Mouse (Mus musculus) mouse trophoblast stem cell (cell line): ENCODE results near the gene Eif4g3.

ENCODE experiments used
- in situ Hi-C, 2 experiments: fragments of 300-500 bp; cut with MseI, MboI; formaldehyde crosslinking; loops; 2 replicates in 1 of 2; 3 replicates in 1 of 2; pipeline ENCODE4 v1.15.1; 2025

Gene Eif4g3

DNA sequence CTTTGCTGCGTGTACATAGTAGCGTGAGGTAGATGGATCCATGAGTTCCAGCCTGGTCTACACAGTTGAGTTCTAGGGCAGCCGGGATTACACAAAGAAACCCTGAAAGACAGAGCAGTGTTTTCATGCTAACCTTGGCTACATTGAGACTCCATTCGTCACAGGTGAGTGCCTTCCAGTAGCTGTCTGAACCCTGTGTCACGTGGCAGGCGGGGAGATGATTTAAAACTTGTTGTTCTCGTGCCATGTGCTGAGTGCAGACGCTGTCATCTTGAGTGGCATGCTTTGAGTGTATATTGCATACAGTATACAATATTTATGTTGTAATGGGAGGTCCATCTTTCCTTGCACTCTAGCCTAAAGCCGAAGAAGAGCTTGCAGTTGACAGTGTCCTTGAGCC lies 158.4 kb downstream of the Eif4g3 start:
- in situ Hi-C loops, result no loop called here

DNA sequence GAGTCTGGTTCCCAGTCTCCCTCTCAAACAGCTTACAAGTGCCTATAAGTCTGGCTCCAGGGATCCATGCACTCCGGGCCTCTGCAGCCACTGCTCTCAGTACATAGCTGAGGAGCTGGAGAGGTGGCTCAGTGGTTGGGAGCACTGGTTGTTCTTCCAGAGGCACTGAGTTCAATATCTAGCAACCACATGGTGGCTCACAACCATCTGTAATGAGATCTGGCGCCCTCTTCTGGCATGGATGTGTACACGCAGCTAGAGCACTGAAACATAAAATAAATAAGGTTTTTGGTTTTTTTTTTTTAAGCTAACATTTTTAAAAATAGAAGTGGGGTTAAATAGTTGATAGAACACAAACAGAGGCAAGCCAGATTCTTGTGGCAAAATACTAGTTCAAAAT lies 161.2 kb downstream of the Eif4g3 start:
- in situ Hi-C loops, result no loop called here

DNA sequence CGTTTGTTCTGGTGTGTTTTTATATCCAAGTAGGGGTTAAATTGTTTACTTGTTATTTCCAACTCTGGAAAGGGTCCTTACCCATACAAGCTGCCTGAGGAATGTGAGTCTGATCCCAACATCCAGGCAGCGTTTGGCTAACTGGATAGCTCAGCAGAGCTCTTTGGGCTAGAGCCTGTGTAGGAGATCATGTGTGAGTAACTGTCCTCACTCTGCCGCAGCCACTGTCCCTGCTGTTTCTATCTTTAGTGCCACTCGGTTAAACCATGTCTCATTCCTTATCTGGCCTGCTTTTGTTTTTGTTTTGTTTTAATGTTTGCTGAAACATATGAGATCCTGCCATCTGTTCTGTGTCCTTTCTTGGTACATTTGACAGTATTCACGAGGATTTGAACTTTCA lies 168.1 kb downstream of the Eif4g3 start:
- in situ Hi-C loops, result no loop called here

DNA sequence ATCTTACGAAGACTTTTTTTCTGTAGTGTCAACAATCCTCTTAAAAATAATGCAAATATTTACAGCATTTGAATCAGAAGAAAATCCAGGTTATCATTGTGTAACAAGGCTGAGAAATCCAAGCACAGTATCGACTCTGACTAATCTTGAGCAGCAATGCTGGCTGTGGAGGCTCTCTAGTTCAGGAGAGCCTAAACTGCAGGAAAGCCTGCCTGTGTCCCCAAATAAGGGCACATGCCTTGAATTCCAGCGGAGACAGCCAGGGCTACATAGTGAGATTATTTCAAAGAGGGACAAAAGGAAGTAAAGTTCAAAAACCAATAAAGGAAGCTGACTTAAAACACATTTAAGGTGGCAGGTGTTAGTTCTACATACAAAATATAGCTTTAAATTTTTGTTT lies 168.7 kb downstream of the Eif4g3 start:
- in situ Hi-C loops, result no loop called here

DNA sequence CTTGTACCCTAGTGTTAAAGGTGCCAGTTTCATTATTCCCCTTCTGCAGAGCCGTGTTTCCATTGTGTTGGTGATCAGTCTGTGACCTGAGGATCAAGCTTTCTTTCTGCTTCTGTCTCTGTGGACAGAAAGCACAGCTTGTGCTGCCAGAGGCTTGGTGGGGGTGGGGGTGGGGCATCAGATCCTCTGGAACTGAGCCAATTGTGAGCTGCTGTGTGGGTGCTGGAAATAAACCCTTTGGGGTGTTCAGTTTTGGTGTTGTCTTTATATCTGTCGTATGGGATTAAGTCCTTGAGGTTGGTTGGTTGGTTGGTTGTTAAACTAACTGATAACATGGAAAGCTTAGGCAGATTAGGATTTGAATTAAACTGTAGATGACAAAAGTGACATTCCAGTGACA lies 171.0 kb downstream of the Eif4g3 start:
- in situ Hi-C loops, result no loop called here

DNA sequence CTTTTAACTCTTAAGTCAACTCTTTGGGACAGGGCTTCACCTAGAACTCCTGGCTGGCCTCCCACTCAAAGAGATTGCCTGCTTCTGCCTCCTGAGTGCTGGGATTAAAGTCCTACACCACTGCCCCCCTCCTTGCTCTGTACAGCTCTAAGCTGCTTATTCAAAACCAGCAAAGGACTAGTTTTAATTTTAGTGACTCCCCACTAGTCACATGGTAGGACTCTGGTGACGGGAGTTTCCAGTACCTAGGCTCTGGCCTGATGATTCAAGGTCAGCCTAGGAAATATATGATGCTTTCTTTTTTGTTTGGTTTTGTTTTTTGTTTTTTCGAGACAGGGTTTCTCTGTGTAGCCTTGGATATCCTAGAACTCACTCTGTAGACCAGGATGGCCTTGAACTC lies 172.0 kb downstream of the Eif4g3 start:
- in situ Hi-C loops, result no loop called here

DNA sequence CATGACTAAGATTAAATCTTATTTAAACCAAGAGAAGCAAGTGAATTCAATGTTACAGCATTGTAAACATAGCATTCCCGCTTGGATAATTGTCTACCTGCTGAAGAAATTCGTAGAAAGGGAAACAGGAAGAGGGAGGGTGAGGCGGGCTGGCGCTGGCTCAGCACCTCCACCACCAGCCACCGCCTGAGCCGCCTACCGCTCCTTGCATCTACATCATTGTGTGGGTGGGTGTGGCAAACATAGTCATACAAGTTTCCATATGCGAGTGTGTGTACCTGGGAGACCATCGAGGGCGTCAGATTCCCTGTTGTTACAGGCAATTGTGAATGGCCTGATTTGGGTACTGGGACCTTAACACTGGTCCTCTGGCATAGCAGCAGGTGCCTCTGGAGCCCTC lies 173.7 kb downstream of the Eif4g3 start:
- in situ Hi-C loops, result no loop called here

DNA sequence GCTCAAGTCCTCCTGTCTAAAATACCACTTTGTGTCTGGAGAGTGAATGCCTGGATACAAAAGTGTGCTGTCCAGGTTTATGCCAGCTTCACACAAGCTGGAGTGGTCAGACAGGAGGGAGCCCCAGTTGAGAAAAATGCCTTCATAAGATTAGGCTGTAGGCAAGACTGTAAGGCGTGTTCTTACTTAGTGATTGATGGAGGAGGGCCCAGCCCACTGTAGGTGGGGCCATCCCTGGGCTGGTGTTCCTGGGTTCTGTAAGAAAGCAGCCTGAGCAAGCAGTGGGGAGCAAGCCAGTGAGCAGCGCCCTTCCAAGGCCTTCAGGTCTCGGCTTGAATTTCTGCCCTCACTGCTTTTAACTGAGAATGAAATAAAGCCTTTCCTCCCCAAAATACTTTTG lies 175.3 kb downstream of the Eif4g3 start:
- in situ Hi-C loops, result no loop called here

DNA sequence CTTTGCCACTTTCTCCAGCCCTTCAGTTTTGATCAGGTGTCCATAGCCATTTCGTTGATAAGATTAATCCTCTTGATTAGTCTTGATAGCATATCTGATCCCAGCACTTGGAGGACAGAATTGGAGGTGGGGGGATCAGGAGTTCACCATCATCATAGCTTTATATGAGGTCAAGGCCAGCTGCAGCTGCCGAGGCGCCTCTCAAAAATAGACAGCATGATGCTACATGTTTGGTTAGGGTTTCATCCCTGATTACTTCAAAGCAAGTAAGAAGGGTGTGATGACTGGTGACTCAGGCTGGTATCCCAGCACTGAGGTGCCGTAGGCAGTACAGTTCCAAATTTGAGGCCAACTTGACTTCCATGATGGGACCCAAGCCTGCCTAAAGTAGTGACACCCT lies 176.6 kb downstream of the Eif4g3 start:
- in situ Hi-C loops, result no loop called here

DNA sequence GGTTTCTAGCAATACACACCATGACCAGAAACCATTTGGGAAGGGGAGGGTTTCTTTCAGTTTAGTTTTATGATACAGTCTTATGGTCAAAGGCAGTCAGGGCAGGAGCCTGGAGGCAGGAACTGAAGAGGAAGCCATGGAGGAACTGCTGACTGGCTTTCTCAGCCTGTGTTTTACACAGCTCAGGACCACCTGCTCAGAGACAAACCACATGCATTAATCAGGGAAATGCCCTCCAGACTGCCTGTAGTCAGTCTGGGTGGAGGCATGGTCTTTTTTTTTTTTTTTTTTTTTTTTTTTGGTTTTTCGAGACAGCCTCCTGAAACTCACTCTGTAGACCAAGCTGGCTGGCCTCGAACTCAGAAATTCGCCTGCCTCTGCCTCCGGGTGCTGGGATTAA lies 179.9 kb downstream of the Eif4g3 start:
- in situ Hi-C loops, result no loop called here

DNA sequence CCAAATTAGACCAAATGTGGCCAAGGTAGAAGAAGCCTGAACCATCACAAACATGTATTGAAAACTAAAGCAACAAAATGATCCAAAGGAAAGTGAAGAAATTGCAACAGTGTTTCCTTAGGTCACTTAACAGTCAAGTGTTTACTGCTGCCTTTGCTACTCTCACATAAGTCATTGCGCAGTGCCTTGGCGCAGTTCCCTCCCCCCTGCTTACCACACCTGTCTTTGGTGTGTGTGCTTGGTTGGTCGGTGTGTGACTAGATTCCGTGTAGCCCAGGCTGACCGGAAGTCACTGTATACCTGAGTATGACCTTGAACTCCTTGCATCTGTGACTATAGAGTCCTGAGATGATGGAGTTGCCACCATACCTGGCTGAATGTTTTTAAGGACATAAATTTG lies 186.6 kb downstream of the Eif4g3 start:
- in situ Hi-C loops, result no loop called here

DNA sequence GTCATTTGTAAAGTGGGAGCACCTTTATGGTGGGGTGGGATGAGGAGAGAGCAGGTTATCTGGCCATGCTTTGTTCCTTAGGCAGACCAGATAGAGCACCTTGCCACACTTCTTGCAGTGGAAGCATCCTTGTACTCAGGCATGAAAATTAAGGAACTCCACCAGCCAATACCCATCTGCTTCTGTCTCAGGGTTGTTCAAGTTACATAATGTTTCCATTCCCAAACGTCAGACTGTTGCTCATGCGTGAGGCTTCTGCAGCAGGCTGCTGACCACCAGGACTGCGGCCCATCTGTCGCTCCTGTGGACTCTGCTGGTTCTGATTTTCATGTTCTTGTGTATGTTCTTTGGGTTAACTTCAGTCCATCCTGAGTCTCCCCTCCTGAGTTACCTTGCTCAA lies 187.9 kb downstream of the Eif4g3 start:
- in situ Hi-C loops, result no loop called here

DNA sequence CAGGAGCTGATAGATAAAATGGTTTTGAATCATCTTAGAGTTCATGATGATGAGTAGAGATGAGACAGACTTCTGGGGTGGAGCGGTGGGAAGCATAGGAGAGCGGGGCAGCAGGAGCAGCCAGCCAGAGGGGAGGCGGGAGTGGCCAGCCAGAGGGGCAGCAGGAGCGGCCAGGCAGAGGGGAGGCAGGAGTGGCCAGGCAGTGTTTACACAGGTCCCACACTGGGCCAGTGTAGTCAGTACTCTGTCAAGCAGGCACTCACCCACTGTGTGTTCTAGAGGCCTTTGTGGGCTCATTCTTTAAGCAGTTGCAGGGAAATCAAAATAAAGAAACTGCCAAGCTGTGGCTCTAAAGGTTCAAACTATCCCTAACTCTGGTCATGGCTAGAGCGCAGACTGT lies 191.2 kb downstream of the Eif4g3 start:
- in situ Hi-C loops, result no loop called here

DNA sequence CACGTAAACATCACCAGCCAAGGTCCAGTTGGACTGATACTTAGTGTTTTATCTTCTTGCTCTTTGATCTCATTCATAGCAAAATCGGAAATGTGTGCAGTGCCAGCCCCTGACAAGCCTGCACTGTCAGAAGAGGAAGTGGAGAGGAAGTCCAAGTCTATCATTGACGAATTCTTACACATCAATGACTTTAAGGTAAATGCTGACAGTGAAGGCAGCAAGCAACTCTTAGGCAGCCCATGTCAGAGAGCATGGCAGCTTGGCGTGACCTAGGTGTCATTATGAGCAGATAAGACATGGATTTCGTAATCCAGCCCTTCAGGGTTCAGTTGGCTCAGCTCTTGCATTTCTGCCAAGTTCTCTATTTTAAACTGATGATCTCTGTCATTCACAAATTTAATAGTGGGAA lies 191.8 kb downstream of the Eif4g3 start:
- in situ Hi-C loops, result no loop called here

DNA sequence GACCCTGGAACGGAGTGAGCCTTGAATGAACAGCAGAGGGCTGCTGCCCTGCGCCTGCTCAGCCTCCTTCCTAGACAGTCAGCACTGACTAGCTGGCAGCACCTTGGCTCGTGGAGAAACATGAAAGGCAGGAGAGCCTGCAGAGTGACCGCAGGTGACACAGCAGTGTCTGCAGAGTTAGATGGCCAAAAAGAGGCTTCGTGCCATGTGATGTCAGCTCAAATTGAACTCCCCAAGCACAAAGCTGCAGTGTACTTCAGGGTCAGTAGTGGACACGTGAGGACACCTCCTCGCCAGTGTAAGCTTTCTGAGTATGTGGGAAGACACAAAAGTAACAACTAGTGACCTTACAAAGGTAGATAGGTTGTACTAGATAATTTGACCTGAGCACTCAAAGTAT lies 193.1 kb downstream of the Eif4g3 start:
- in situ Hi-C loops, result no loop called here

DNA sequence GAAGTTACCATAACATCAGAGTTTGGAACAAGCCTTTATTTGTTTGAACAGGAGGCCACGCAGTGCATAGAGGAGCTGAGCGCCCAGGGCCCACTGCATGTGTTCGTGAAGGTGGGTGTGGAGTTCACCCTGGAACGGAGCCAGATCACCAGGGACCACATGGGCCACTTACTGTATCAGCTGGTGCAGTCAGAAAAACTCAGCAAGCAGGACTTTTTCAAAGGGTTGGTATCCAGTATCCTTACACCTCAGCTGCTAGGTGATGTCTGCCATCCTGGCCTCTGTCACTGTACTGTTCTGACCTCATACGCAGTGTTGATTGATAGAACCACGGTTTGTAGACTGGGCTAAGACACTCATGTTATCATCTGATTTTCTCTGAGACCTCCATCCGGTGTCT lies 195.2 kb downstream of the Eif4g3 start:
- in situ Hi-C loops, result no loop called here

DNA sequence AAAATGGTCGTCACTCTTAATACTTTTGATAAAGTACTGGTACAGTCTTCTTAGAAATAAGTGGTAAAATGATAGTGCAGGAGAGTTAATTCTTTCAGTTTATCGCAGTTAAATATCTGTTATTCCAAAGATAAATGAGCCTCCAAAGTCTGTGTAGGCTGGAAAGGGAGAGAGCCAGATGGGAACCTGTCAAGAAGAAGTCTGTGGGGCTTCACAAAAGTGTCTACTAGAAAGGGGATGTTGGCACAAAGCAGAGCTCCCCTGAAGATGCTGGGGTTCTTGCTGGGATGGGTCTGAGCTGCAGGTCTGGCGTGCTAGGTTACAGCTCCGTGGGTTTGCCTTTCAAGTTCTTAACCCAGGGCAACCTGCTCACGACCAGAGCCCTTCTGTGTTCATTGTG lies 199.7 kb downstream of the Eif4g3 start:
- in situ Hi-C loops, result no loop called here

DNA sequence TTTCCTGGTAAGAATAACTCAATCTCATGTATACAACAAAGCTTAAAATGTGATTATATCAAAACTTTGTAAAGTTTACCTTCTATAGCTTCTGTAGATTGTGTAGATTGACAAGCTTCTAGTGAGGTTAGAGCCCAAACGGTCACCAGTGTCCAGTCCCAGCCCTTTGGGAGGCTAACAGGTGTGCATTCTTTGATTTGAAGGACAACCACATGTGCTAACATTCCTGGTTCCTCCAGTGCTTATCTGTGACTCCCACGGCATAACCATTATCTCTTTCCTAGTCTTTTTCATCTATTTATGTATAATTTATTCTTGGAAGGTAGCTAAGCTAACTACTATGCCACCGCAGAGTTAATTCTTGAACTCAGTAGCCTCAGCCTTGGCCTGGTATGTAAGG lies 207.9 kb downstream of the Eif4g3 start:
- in situ Hi-C loops, result no loop called here

DNA sequence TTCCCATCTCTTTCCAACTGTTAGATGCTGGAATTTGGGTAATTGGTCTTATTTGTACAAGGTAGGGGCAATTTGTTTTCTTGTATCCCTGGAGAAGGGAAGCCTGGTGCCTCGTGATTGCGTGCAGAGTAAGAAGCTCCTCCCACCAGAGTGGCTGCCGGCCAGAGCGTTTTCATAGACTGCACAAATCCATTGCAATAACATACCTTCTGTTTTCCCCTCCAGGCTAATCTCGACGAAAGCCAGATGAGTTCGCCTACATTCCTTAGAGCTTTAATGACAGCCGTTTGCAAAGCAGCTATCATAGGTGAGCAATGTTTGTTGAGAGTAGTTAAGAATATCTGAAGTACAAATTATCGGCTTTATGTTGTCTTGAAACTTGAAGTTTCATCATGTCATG lies 208.9 kb downstream of the Eif4g3 start:
- in situ Hi-C loops, result no loop called here

DNA sequence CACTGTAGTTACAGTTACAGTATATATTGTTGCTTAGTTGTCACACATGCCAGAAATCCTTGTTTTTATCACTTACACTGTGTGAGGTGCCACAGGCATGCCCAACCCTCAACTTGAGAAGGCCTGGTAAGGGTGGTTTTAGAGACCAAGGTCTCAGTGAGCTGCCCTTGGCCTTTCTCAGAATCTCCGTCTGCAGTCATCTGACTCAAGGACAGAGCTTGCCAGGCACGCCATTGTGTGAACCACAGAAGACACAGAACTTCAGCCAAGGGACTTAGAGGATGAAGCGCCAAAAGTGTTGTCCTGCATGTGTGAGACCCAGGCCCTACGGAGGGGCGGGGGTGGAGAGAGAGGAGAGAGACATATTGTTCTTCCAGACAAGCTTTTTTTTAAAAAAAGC lies 217.3 kb downstream of the Eif4g3 start:
- in situ Hi-C loops, result no loop called here

DNA sequence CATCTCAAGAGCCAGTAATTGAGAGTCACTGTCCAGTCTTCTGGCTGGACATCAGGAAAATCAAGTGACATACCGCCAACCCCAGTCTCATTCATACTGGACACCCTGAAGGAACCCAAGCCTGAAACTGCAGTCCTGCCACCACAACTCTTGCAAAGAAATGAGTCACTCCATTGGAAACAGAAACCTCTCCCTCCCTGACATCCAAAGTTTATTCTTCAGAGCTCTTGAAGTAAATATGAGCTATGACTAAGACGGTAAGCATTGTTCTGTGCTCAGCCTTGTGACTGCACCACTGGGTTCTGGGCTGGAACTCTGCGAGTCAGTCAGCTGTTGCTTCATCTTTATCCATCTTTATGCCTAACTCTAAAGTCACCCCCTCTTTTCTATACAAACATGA lies 221.0 kb downstream of the Eif4g3 start:
- in situ Hi-C loops, result no loop called here

DNA sequence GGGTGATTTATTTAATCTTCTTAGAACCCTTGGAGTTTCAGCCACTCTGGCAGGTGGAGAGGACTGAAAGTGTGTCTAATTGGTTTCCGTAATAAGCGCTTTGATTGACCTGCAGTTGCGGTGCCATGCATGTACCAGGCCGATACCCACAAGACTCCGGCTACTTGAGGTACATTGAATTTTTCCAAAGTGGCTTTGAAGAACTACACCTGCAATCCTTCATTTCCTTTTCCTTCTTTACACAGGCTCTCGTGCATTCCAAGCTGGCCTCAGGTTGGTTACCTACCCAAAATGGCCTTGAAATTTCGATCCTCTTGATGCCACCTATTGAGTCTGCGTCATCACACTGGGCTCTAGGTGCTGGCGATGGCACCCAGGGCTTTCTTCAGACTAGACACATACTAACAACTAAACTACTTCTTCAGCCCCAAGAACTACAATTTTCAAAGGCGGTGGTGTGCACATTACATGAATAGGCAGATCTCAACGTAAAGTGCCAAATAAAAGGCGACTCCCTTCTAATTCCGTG lies 222.9 kb downstream of the Eif4g3 start:
- in situ Hi-C loops, result no loop called here

DNA sequence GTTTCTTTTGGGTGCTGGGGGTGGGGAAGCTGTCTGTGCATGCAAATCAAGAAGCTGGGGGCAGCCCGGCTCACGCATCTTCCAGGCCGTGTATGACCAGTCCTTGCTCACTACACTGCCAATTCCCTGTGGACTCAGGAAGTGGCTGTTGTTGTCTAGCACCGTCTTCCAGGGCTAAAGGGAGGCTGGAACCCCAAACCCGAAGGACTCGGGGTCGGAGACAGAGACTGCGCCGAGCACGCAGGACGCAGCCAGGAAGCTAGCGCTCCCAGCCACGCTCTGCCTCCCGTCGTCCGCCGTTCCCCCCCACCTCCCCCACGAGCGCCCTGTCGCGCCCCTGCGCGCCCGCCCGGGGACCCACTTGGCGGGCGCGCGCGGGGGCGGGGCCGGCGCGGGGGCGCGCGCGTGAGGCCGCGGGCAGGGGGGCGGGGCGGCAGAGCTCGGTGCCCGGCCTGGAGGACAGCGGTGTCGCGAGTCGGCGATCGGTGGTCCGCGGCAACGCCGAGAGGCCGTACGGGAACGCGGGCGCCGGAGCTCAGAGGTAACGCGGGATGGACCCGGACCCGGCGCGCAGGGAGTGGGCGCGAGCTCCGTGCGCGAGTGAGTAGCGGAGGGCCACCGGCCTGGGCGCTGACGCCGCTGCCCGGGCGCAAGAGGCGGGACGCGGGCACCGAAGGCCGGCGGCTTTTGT lies 223.5 kb downstream of the Eif4g3 start, which contains the start of gene Hp1bp3:
Gene Hp1bp3, plus strand, starts transcription at position 97 of the 691 bp plus-strand sequence.
- in situ Hi-C loops, result no loop called here

DNA sequence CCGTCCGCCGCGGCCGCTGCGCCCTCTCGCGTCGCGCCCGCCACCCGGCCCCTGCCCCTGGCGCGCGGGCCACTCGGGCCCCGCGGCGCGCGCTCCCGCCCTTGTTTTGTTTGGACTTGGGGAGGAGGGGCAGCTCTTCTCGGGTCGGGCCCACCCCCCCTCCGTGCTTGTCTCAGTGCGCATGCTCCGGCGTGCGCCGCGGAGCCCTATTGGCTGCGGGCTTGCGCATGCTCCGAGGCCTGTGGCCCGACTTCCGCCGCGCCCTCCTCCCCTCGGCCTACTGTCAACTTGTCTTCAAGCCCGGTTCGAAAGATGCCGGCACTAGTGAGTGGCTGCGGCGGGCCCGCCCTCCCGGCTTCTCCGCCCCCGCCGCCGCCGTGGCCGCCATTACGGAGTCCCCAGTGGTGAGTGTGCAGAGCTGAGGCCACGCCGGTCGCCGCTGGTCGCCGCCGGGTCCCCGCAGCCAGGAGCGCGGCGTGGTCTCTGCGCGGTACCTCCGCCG lies 224.1 kb downstream of the Eif4g3 start:
- in situ Hi-C loops, result no loop called here
